Mouse (Mus musculus) stomach, embryonic 16.5 days (tissue): Measurements from ENCODE around the gene Ltb. TPM values are rescaled to one million over a fixed set of nuclear protein-coding genes. Genes with fewer than 3 reads are reported as not detected.

ENCODE experiments used
- ATAC-seq: fragments of 200-750 bp; cut with Nextera tagmentation; 2 replicates; pipeline ENCODE4 v1.8.0; 2017; ENCODE audit warnings: moderate number of reproducible peaks, moderate TSS enrichment; ENCODE audit not compliant: insufficient read depth, low FRiP score
- H3K27ac ChIP-seq: fragments of 300-500 bp; sonication (generic); 2 replicates; pipeline ENCODE4 v1.5.1; 2014; ENCODE audit warnings: low read length
- H3K27me3 ChIP-seq: fragments of 300-500 bp; sonication (generic); 2 replicates; pipeline ENCODE4 v1.6.1; 2014; ENCODE audit warnings: low read length, control low read depth, mixed read lengths; ENCODE audit not compliant: control insufficient read depth, insufficient read depth
- H3K36me3 ChIP-seq: fragments of 300-500 bp; sonication (generic); 2 replicates; pipeline ENCODE4 v1.6.1; 2014; ENCODE audit warnings: low read length; ENCODE audit not compliant: control insufficient read depth, insufficient read depth
- H3K4me1 ChIP-seq: fragments of 300-500 bp; sonication (generic); 2 replicates; pipeline ENCODE4 v1.6.1; 2014; ENCODE audit warnings: low read length, control low read depth, mixed read lengths; ENCODE audit not compliant: control insufficient read depth, insufficient read depth
- H3K4me2 ChIP-seq: fragments of 300-500 bp; sonication (generic); 2 replicates; pipeline ENCODE4 v1.6.1; 2014; ENCODE audit warnings: low read depth, low read length, mixed read lengths
- H3K4me3 ChIP-seq: fragments of 300-500 bp; sonication (generic); replicated peaks from 2 replicates; pipeline ENCODE4 v1.5.1; 2014; ENCODE audit warnings: mild to moderate bottlenecking, low read length
- H3K9ac ChIP-seq: fragments of 300-500 bp; sonication (generic); 2 replicates; pipeline ENCODE4 v1.6.1; 2014; ENCODE audit warnings: low read length
- H3K9me3 ChIP-seq: fragments of 300-500 bp; sonication (generic); replicated peaks from 2 replicates; pipeline ENCODE4 v1.6.1; 2016; ENCODE audit warnings: low read length, control low read depth; ENCODE audit not compliant: control insufficient read depth
- WGBS: fragments of 180-500 bp; shearing (Covaris S2); extraction: QIAGEN DNeasy Blood & Tissue Kit; methylation state at CpG from one replicate; pipeline ENCODE4 v1.1.7; 2014; 5-methylcytosine and 5-hydroxymethylcytosine counted together
- polyA plus RNA-seq: library from polyadenylated mRNA; unstranded; fragments of >200 nt; fragmentation: Nextera tagmentation; extraction: Ambion mirVana; gene quantifications from 2 replicates; pipeline ENCODE4 v1.2.1, GENCODE M21; 2015

Ltb gene
- polyA plus RNA-seq, 1 experiment from 2014 or later = 2.0 TPM

DNA sequence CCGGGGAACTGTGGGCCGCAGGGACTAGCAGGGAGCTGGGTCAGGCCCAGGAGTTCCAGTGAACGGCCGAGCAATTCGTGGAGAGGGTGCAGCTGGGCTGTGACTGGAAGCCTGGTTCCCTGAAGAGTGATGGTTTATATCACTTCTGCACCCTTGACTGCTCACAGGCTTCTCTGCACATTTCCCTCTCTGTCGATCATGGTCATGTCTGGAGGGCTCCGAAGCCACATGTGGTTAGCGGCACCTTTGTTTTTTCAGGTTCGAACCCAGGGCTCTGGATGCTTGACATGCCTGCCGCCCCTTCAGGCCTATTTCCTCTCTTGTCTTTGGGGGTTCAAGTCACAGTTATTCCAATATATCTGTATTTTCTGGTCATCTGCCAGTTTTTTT, 11.1 kb downstream of the Ltb start:
- no peak overlapping the region for H3K4me2 ChIP-seq
- no peak overlapping the region for H3K9ac ChIP-seq
- no peaks in the 10 kb centered on the region for H3K36me3 ChIP-seq
- H3K9me3 ChIP-seq = no peaks in the 10 kb centered on the region
- no peak for ATAC-seq
- 45% methylated on average over 10 of the region's 10 CpGs for WGBS
- H3K4me1 ChIP-seq = no peaks in the 10 kb centered on the region
- H3K27me3 ChIP-seq = peaks cover 20% of the 10 kb centered on the region
- no peak overlapping the region for H3K4me3 ChIP-seq
- H3K27ac ChIP-seq = no peak overlapping the region

DNA sequence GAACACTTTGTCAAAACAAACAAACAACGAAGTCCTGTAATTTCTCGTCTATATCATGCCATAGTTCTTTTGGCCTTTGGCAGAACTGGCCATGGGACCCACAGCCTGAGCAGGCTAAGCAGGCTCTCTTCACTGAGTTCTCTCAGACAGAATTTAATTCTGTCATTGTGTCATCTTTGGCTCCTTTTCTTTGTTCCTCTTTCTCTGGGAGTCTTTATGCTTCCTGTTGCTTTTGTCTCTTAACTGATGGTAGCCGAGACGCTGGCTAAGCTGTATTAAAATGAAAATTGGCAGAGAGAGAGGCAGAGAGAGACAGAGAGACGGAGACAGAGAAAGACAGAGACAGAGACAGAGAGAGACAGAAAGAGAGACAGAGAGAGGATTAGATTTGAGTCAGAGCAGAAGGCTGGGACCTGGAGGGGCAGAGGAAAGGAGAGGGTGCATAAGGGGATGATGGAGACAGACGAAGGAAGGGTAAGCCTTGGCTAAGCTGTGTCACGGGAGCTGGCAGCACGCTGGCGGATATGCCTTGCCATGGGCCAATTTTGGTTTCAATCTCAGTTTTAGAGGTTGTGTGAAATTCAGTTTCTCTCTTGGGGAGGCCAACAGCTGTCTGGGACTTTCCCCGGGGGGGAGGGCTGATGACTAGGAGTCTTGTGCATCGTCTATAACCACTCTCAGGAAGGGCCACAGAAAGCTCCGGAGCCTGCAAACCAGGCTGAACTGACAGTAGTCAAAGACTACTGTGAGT, 15.7 kb downstream of the Ltb start:
- H3K9ac ChIP-seq = no peak overlapping the region
- H3K36me3 ChIP-seq = no peaks in the 10 kb centered on the region
- H3K4me1 ChIP-seq = no peaks in the 10 kb centered on the region
- ATAC-seq = no peak
- WGBS = 70% methylated on average over 12 of the region's 12 CpGs
- H3K4me2 ChIP-seq = no peak overlapping the region
- H3K9me3 ChIP-seq = no peaks in the 10 kb centered on the region
- H3K4me3 ChIP-seq = no peak overlapping the region
- H3K27me3 ChIP-seq = no peaks in the 10 kb centered on the region
- no peak overlapping the region for H3K27ac ChIP-seq

DNA sequence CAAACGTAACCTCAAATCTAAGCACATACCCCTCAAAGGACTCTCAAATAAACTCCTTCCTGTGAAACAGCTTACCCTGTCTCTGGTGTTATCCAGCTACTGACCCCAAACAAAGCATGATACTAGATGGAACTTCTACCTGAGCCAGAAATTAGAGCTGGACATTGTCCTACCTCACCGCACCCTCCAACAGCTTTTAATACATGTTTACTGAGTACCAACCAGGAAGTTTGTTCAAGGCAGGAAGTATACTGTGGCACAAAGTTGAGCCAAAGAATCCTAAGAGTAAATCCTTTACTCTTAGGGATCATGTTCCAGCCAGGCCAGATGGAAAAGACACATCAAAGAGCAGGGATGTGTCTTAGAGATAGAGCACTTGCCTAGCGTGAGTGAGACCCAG, 16.4 kb downstream of the Ltb start:
- 48% methylated on average over 3 of the region's 3 CpGs for WGBS
- H3K9me3 ChIP-seq = no peaks in the 10 kb centered on the region
- no peaks in the 10 kb centered on the region for H3K4me1 ChIP-seq
- peak; percentile 58; the same call in 1 of the 2 replicates for ATAC-seq
- 0 out of 2 replicates have a peak overlapping the region, but pooled peaks have one; percentile 6 for H3K27ac ChIP-seq
- no peak overlapping the region for H3K4me3 ChIP-seq
- H3K36me3 ChIP-seq = no peaks in the 10 kb centered on the region
- no peaks in the 10 kb centered on the region for H3K27me3 ChIP-seq
- no peak overlapping the region for H3K9ac ChIP-seq
- no peak overlapping the region for H3K4me2 ChIP-seq

DNA sequence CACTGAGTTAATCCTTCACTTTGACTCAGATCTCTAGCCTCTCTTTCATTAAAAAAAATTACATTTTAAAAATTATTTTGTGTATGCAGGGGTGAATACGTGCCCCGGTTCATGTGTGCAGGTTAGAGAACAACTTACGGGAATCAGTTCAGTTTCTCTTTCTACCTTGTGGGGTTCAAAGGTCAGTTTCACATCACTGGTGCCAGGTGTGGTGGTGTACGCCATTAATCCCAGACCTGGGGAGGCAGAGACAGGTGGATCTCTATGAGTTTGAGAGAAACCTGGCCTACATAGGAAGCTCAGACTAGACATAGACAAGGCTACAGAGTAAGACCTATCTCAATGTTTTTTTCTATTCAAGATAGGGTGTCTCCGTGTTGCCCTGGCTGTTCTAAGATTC, 18.8 kb downstream of the Ltb start:
- Histone ChIP-seq H3K36me3 (no peaks in the 10 kb centered on the region), H3K4me3 (no peak overlapping the region), H3K9me3 (no peaks in the 10 kb centered on the region), H3K4me2 (no peak overlapping the region), H3K4me1 (no peaks in the 10 kb centered on the region), H3K27me3 (no peaks in the 10 kb centered on the region), H3K27ac (no peak overlapping the region), H3K9ac (no peak overlapping the region)
- no peak for ATAC-seq
- WGBS = 87% methylated on average over 5 of the region's 5 CpGs

DNA sequence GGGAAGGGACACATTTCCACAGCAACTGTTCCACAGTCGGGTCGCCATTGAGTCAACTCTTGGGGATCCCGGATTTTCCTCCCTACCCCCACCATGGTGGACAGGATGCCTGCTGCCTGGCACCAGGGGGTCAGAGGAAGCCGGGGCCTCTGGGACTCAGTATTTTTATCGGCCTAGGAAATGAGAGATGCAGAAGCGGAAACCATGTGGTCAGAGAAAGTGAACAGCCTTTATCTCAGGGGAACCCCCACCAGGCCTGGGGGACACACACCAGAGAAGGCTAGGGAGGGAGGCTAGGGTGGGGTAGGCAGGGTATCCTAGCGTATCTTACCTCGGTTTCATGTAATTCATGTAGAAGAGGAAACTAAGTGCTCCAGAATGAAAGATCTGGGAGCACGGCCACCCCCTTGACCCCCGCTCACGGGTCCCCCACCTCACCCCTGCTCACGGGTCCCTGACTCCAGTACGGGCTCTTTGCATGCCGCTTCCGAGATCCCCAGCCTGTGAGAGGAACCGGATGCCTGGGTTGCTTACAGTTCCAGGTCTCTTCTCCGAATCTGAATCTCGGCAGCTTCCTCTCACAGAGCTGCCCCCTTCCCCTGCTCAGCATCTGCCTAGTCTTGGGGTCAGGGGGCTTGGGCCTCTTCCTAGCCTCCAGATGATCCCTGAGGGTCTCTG, 24.4 kb downstream of the Ltb start:
- no peak overlapping the region for H3K4me2 ChIP-seq
- WGBS = 71% methylated on average over 18 of the region's 18 CpGs
- no peak overlapping the region; the same call in 1 of the 2 replicates for H3K9ac ChIP-seq
- H3K27me3 ChIP-seq = no peaks in the 10 kb centered on the region
- peak overlapping the region; percentile 28; the same call in 1 of the 2 replicates for H3K27ac ChIP-seq
- ATAC-seq = no peak
- no peaks in the 10 kb centered on the region for H3K36me3 ChIP-seq
- peaks cover 9% of the 10 kb centered on the region for H3K4me1 ChIP-seq
- H3K9me3 ChIP-seq = no peaks in the 10 kb centered on the region
- H3K4me3 ChIP-seq = no peak overlapping the region

DNA sequence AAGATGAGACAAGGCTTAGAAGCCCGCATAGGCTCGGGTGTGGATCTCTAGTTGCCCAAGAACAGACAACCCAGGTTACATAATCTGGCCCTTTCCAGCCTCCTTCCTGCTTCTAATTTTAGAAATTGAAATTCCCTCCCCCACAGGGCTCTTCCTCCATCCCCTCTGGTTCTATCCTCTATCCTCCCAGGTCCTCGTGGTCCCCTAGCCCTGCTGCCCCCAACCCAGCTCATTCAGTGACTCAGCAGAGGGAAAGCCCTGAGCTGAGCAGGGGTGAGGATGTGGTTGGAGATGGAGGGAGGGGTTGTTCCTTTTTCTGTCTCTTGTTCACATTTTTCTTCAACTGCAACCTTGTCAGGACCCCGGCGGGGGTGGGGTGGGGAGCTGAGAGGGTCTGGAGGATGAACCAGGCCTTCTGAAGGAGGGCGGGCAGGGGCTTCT, 25.4 kb downstream of the Ltb start:
- Histone ChIP-seq H3K4me2 (no peak overlapping the region), H3K4me3 (no peak overlapping the region), H3K27ac (no peak overlapping the region), H3K36me3 (no peaks in the 10 kb centered on the region), H3K27me3 (no peaks in the 10 kb centered on the region), H3K9ac (no peak overlapping the region; the same call in 1 of the 2 replicates), H3K9me3 (no peaks in the 10 kb centered on the region), H3K4me1 (peaks cover 9% of the 10 kb centered on the region)
- WGBS = 62% methylated on average over 6 of the region's 6 CpGs
- ATAC-seq = no peak

DNA sequence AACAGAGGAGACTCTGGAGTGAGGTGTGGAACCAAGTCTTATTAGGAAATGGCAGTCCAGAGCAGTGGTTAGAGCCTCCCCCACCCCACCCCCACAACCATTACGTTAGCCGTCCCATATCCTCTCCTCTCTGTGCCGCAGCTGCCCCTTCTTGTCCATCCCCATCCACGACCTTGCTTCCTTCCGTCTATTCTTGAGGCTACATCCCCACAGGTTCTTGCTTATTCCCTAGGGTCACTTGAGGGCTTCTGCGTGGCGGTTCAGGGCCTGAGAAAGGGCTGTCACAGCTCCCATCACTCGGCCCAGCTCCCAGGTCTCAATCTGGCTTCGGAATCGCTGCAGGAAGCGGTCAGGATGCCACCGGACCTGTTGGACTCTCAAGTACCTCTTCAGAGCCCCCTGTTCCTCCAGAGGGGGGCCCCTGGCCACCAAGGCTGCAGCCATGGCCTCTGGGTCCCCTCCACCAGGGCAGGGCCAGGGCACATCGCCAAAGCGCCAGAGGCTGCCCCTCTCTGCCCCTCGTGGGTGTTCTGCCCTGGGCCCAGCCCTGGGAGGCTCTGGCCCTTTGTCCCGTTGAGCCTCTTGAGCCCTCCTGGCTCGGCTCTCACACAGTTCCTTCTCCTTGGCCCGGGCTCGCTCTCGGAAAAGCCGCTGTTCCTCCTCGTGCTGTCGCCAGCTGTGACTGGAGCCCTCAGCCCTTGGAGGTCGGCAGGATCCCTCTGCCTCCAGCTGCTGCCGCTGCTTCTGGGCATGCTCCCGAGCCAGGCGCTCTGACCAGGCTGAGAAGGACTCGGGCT, 26.1 kb downstream of the Ltb start, which contains the start of gene Gm16181:
Gm16181 (plus strand) TSS at position 679 of the 797 bp plus-strand sequence.
- WGBS = 59% methylated on average over 28 of the region's 28 CpGs
- no peaks in the 10 kb centered on the region for H3K36me3 ChIP-seq

DNA sequence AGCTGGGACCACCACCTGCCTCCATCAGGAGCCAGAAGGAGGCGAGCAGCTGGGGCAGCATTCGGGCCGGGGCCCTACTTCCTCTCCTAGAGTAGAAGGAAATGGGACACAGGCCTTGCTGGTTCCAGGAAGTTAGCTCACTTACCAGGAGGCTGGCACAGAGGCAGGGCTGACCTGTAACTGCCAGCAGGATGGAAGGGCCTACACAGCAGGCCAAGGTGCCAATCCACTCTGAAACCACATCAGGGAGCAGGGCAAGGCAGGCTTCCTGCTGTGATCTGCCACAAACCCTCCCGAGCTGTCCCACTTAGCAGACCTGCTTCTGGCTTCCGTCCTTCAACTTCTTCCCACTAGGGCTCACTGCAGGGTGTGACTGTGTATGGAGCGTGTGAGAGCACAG, 28.1 kb downstream of the Ltb start:
- Histone ChIP-seq H3K27me3 (no peaks in the 10 kb centered on the region), H3K27ac (0 out of 2 replicates have a peak overlapping the region, but pooled peaks have one; percentile 43), H3K4me1 (peaks cover 14% of the 10 kb centered on the region), H3K36me3 (no peaks in the 10 kb centered on the region), H3K9me3 (no peaks in the 10 kb centered on the region), H3K4me3 (no peak overlapping the region), H3K9ac (no peak overlapping the region), H3K4me2 (no peak overlapping the region)
- whole genome bisulfite sequencing = 66% methylated on average over 6 of the region's 6 CpGs
- ATAC-seq = no peak

More for the DNA sequence above, 26.1 kb downstream of the Ltb start, which contains the start of gene Gm16181:
- Histone ChIP-seq H3K4me1 (peaks cover 9% of the 10 kb centered on the region), H3K27ac (peak within 1 kb of the TSS; percentile 86), H3K9me3 (no peaks in the 10 kb centered on the region), H3K4me3 (no peak within 1 kb of the TSS), H3K27me3 (no peaks in the 10 kb centered on the region), H3K9ac (peak within 1 kb of the TSS; percentile 61), H3K4me2 (0 out of 2 replicates have a peak within 1 kb of the TSS, but pooled peaks have one; percentile 12)
- peak; percentile 25; the same call in 1 of the 2 replicates for ATAC-seq
